7 mouse cellular contexts compared by ENCODE assay signal in the genomic region with DNA sequence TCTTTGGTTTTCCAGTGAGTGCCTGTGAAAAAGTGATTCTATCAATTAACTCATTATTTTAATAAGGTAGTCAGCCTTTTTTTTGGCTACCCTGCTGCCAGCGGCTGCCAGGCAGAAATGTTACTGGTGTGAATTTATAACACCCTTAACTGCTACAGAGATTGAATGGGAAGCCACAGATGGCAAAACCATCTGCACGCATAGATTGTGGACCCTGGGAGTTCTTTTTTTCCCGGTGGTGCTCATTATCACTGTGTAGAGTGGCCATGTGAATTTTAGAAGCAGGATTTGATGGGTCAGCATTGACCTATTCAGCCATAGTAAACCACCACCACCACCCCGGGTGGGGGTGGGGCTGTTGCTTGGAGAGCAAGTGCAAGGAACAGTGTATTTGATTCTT. TPM values are rescaled to one million over a fixed set of nuclear protein-coding genes. Genes with fewer than 3 reads are reported as not detected.
DNase-seq lines count a peak whose midpoint lies in the region; ATAC-seq and TF ChIP-seq lines count a peak whose summit lies in the region.

No protein-coding gene starts in this region.

- H3K9me3 ChIP-seq in lung, embryonic 15.5 days, result no peaks in the 10 kb centered on the region
- no peaks in the 10 kb centered on the region for H3K9me3 ChIP-seq in hindbrain, embryonic 13.5 days
- no peaks in the 10 kb centered on the region for H3K9me3 ChIP-seq in liver, embryonic 14.5 days (ENCODE audit: control insufficient read depth, low read length)

- no peaks in the 10 kb centered on the region for H3K27me3 ChIP-seq in lung, embryonic 15.5 days
- H3K27me3 ChIP-seq in hindbrain, embryonic 13.5 days, result no peaks in the 10 kb centered on the region
- H3K27me3 ChIP-seq in liver, embryonic 14.5 days (ENCODE audit: control insufficient read depth, insufficient read depth, low read length), result no peaks in the 10 kb centered on the region

- ATAC-seq in lung, embryonic 15.5 days (ENCODE audit: borderline replicate concordance, extremely low read depth, low FRiP score, low TSS enrichment), result no peak
- ATAC-seq in hindbrain, embryonic 13.5 days (ENCODE audit: low FRiP score), result no peak
- ATAC-seq in liver, embryonic 14.5 days (ENCODE audit: insufficient read depth), result no peak
- no peak for ATAC-seq in CD4-positive, CD25-positive, alpha-beta regulatory T cell, adult 4 months

- no peak overlapping the region for H3K27ac ChIP-seq in lung, embryonic 15.5 days
- H3K27ac ChIP-seq in hindbrain, embryonic 13.5 days, result peak overlapping the region; percentile 82
- H3K27ac ChIP-seq in liver, embryonic 14.5 days, result no peak overlapping the region

- peaks cover 29% of the 10 kb centered on the region for H3K36me3 ChIP-seq in lung, embryonic 15.5 days
- peaks cover 30% of the 10 kb centered on the region for H3K36me3 ChIP-seq in hindbrain, embryonic 13.5 days
- peaks cover 10% of the 10 kb centered on the region for H3K36me3 ChIP-seq in liver, embryonic 14.5 days (replicated peaks; ENCODE audit: control insufficient read depth, insufficient read depth, low read depth)

- peak overlapping the region; percentile 94 for H3K4me3 ChIP-seq in lung, embryonic 15.5 days
- H3K4me3 ChIP-seq in hindbrain, embryonic 13.5 days, result peak overlapping the region; percentile 97
- H3K4me3 ChIP-seq in liver, embryonic 14.5 days (ENCODE audit: insufficient read depth in 1 of 2, low read depth in 2 of 2, low read length in 2 of 2), result peak overlapping the region; percentile 80 to 92

- peaks cover 28% of the 10 kb centered on the region for H3K4me1 ChIP-seq in lung, embryonic 15.5 days
- H3K4me1 ChIP-seq in hindbrain, embryonic 13.5 days (replicated peaks), result peaks cover 49% of the 10 kb centered on the region
- H3K4me1 ChIP-seq in liver, embryonic 14.5 days (replicated peaks; ENCODE audit: control insufficient read depth in 2 of 2, insufficient read depth in 2 of 2, low read length in 1 of 2), result peaks cover 6 to 13% of the 10 kb centered on the region in 2 experiments; a peak in 3 of 4 replicates

- H3K4me2 ChIP-seq in lung, embryonic 15.5 days, result peak overlapping the region; percentile 73
- peak overlapping the region; percentile 80 for H3K4me2 ChIP-seq in hindbrain, embryonic 13.5 days
- peak overlapping the region; percentile 84 for H3K4me2 ChIP-seq in liver, embryonic 14.5 days (ENCODE audit: low read depth)

- H3K9ac ChIP-seq in lung, embryonic 15.5 days, result peak overlapping the region; percentile 98
- H3K9ac ChIP-seq in hindbrain, embryonic 13.5 days, result peak overlapping the region; percentile 93
- H3K9ac ChIP-seq in liver, embryonic 14.5 days (replicated peaks), result peak overlapping the region; percentile 88

- intact Hi-C loops in gastrocnemius, postnatal 14 days (cut with DNase I; ENCODE audit: low total_unique reads), result no loop called here

- DNase-seq in lung, adult 18-20 months, result no peak
- peak; percentile 12 for DNase-seq in c-Kit-positive CD71-positive TER-119-positive erythroid progenitor cells, embryonic 14.5 days (ENCODE audit: low spot score)
- DNase-seq in liver, embryonic 14.5 days (ENCODE audit: low read depth in 3 of 3, low spot score in 3 of 3), result no peak
- no peak for DNase-seq in gastrocnemius, postnatal 14 days

- 8% methylated on average over 4 of the region's 4 CpGs for WGBS in lung, embryonic 15.5 days
- WGBS in hindbrain, embryonic 13.5 days, result 8% methylated on average over 4 of the region's 4 CpGs
- 9% methylated on average over 4 of the region's 4 CpGs for WGBS in liver, embryonic 14.5 days (ENCODE audit: insufficient replicate concordance)

- TF ChIP-seq EP300 in liver, embryonic 14.5 days (IDR thresholded peaks at IDR 0.05; ENCODE audit: low read depth), result no peak

- TF ChIP-seq CTCF in liver, embryonic 14.5 days (IDR thresholded peaks at IDR 0.05; ENCODE audit: low read depth), result no peak

RNA-seq across cellular contexts. Expression of a gene that starts 1.0 kb away (rescaled TPM):
- polyA plus RNA-seq in lung, embryonic 15.5 days (2015; fragmentation: Nextera tagmentation; extraction: Ambion mirVana), result 718 and 737 TPM in 2 replicates
- polyA plus RNA-seq in hindbrain, embryonic 13.5 days (2015; fragmentation: Nextera tagmentation; extraction: Ambion mirVana), result 310 and 326 TPM in 2 replicates
- polyA plus RNA-seq in liver, embryonic 14.5 days (2012; rRNA removed), result 69.3 and 109 TPM in 2 replicates
- polyA plus RNA-seq in liver, embryonic 14.5 days (2014; fragmentation: Nextera tagmentation; extraction: Ambion mirVana), result 200 and 201 TPM in 2 replicates
- 100 to 1,000 TPM; 165 to 229 TPM for polyA plus RNA-seq in CD4-positive, CD25-positive, alpha-beta regulatory T cell, adult 4 months (2017; shearing (Covaris generic))
- 10 to 100 TPM; 55.3 to 68.7 TPM for total RNA-seq in gastrocnemius, postnatal 14 days (2021)
